Mouse (Mus musculus) liver, embryonic 14.5 days (tissue): ENCODE data around the gene Kdm6a. TPM values are rescaled to one million over a fixed set of nuclear protein-coding genes. Genes with fewer than 3 reads are reported as not detected.

Source experiments
- ATAC-seq: fragments of 200-750 bp; cut with Nextera tagmentation; 2 replicates; pipeline ENCODE4 v1.8.0; 2017; ENCODE audit warnings: moderate number of reproducible peaks, mild to moderate bottlenecking, moderate library complexity; ENCODE audit not compliant: insufficient read depth
- DNase-seq, 3 experiments: peaks; one replicate each; pipeline ENCODE4 v3.0.0-alpha.2; 2012 to 2013; ENCODE audit warnings: low read depth in 3 of 3, low spot score in 3 of 3
- H3K27ac ChIP-seq: fragments of 300-500 bp; sonication (generic); 2 replicates; pipeline ENCODE4 v1.5.1; 2014; ENCODE audit warnings: moderate library complexity, mild to moderate bottlenecking, control low read depth, inconsistent platforms
- H3K27me3 ChIP-seq: fragments of 300-500 bp; sonication (generic); 2 replicates; pipeline ENCODE4 v1.6.1; 2014; ENCODE audit warnings: mild to moderate bottlenecking, low read length, moderate library complexity; ENCODE audit not compliant: control insufficient read depth, insufficient read depth
- H3K36me3 ChIP-seq: fragments of 300-500 bp; sonication (generic); replicated peaks from 2 replicates; pipeline ENCODE4 v1.6.1; 2014; ENCODE audit warnings: low read depth; ENCODE audit not compliant: control insufficient read depth, insufficient read depth
- H3K4me1 ChIP-seq, 2 experiments: fragments of 200-500 bp in 1 of 2; fragments of 300-500 bp in 1 of 2; sonication (generic) in 1 of 2; replicated peaks; 2 replicates each; pipeline ENCODE4 v1.6.1; 2012 to 2014; ENCODE audit warnings: antibody characterized with exemption in 1 of 2, inconsistent platforms in 1 of 2, low read length in 1 of 2; ENCODE audit not compliant: control insufficient read depth in 2 of 2, insufficient read depth in 2 of 2
- H3K4me2 ChIP-seq: fragments of 300-500 bp; sonication (generic); 2 replicates; pipeline ENCODE4 v1.6.1; 2014; ENCODE audit warnings: low read depth, mild to moderate bottlenecking, control low read depth, moderate library complexity
- H3K4me3 ChIP-seq, 2 experiments: fragments of 200-500 bp in 1 of 2; fragments of 300-500 bp in 1 of 2; sonication (generic) in 1 of 2; 2 replicates each; pipeline ENCODE4 v1.5.1; 2012 to 2014; ENCODE audit warnings: low read depth in 2 of 2, low read length in 2 of 2, mild to moderate bottlenecking in 2 of 2, control low read depth in 1 of 2, inconsistent platforms in 1 of 2, moderate library complexity in 1 of 2; ENCODE audit not compliant: insufficient read depth in 1 of 2
- H3K9ac ChIP-seq: fragments of 300-500 bp; sonication (generic); replicated peaks from 2 replicates; pipeline ENCODE4 v1.6.1; 2014; ENCODE audit warnings: mild to moderate bottlenecking, control low read depth, moderate library complexity
- H3K9me3 ChIP-seq: fragments of 300-500 bp; sonication (generic); 2 replicates; pipeline ENCODE4 v1.6.1; 2016; ENCODE audit warnings: low read length, mixed read lengths; ENCODE audit not compliant: control insufficient read depth
- CTCF ChIP-seq: IDR thresholded peaks from 2 replicates; pipeline ENCODE4 v1.5.1; 2016; ENCODE audit warnings: antibody characterized with exemption, low read depth, control low read depth
- EP300 ChIP-seq: IDR thresholded peaks from 2 replicates; pipeline ENCODE4 v1.6.1; 2016; ENCODE audit warnings: antibody characterized with exemption, low read depth
- WGBS: fragments of 180-500 bp; shearing (Covaris S2); extraction: QIAGEN DNeasy Blood & Tissue Kit; methylation state at CpG from one replicate; pipeline ENCODE4 v1.1.7; 2014; ENCODE audit not compliant: insufficient replicate concordance; 5-methylcytosine and 5-hydroxymethylcytosine counted together
- polyA plus RNA-seq, 2 experiments: library from polyadenylated mRNA; depleted of rRNA in 1 of 2; stranded (reverse) in 1 of 2; unstranded in 1 of 2; fragments of >200 nt; fragmentation: Nextera tagmentation in 1 of 2; extraction: Ambion mirVana in 1 of 2; gene quantifications; 2 replicates each; pipeline versions ENCODE4 v1.2.1 to v1.2.3; 2012 to 2014

Kdm6a gene
- polyA plus RNA-seq, 2 experiments = 11.1 to 13.3 TPM

DNA sequence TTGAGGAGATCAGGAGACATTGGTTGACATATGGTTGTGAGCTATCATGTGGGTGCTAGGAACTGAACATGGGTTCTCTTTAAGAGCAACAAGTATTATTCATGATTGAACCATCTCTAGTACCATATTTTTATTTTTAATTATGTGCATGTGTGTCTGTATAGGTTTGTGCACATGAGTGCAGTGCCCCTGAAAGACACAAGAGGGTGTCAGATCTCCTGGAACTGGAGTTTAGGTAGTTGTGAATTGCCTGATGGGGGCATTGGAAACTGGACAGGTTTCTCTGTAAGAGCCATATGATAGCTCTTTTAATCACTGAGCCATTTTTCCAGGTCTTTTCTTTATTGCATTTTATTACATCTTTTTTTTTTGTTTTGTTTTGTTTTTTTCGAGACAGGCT, 6.6 kb downstream of the Kdm6a start:
- Histone ChIP-seq H3K4me3 (no peak overlapping the region), H3K4me2 (no peak overlapping the region), H3K9ac (no peak overlapping the region), H3K9me3 (no peaks in the 10 kb centered on the region), H3K36me3 (no peaks in the 10 kb centered on the region), H3K27ac (no peak overlapping the region), H3K27me3 (no peaks in the 10 kb centered on the region), H3K4me1 (peaks cover 0 to 3% of the 10 kb centered on the region in 2 experiments; a peak in 1 of 4 replicates)
- TF ChIP-seq CTCF (peak; percentile 38), EP300 (no peak)
- no peak for DNase-seq
- 68% methylated on average over 1 of the region's 1 CpGs for WGBS
- ATAC-seq = no peak

DNA sequence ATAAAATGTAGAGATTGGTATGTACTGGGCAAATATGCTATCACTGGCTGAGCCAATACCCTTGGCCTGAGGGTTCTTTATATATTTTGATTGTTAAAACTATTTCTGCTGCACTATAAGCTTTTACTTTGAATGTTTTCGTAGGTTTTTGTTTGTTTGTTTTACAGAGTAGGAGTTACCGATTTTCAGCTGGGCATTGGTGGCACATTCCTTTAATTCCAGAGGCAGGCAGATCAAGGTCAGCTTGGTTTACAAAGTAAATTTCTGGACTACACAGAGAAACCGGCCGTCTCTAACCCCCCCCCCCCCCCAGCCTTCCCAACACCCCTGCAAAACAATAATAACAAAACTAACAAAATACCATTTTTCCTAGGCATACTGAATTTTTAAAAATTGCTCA, 12.5 kb downstream of the Kdm6a start:
- DNase-seq = no peak
- no peak for TF ChIP-seq CTCF
- no peak for TF ChIP-seq EP300

DNA sequence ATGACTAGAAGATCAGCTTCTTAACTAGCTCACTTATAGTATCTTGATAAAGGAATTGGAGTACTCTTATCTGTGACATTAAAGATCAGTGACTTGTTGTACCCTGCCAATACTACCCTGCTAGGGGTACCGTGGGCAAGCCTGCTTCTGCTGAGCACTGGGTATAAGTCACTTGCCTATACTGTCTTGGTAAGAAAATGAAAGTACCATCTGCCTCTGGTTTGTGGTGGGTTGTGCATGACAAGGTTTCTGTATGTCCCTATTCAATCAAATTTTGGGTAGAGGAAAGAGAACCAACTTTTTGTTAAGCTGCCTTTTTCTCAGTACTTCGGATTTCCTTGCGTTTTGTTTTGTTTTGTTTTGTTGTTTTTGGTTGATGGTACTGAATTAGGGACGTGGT, 15.4 kb downstream of the Kdm6a start:
- Histone ChIP-seq H3K27me3 (no peaks in the 10 kb centered on the region), H3K4me2 (no peak overlapping the region), H3K9ac (no peak overlapping the region), H3K9me3 (no peaks in the 10 kb centered on the region), H3K4me1 (peaks cover 7 to 16% of the 10 kb centered on the region in 2 experiments), H3K36me3 (no peaks in the 10 kb centered on the region), H3K4me3 (no peak overlapping the region), H3K27ac (no peak overlapping the region)
- TF ChIP-seq EP300 (no peak), CTCF (no peak)
- DNase-seq (no peak), ATAC-seq (no peak)
- WGBS = 76% methylated on average over 4 of the region's 4 CpGs

More for the DNA sequence above, 12.5 kb downstream of the Kdm6a start:
- no peak overlapping the region for H3K4me3 ChIP-seq
- no peaks in the 10 kb centered on the region for H3K36me3 ChIP-seq
- no peaks in the 10 kb centered on the region for H3K27me3 ChIP-seq
- H3K4me1 ChIP-seq = peaks cover 7 to 14% of the 10 kb centered on the region in 2 experiments
- H3K9ac ChIP-seq = no peak overlapping the region
- no peak overlapping the region for H3K4me2 ChIP-seq
- no peaks in the 10 kb centered on the region for H3K9me3 ChIP-seq
- WGBS = 68% methylated on average over 4 of the region's 4 CpGs
- H3K27ac ChIP-seq = no peak overlapping the region
- ATAC-seq = no peak

GRCm38 (mm10) chrX:18179492-18179891, 17.1 kb downstream of the Kdm6a start:
- H3K4me1 ChIP-seq = peaks cover 7 to 16% of the 10 kb centered on the region in 2 experiments
- ATAC-seq = peak; percentile 72
- DNase-seq = no peak
- no peak overlapping the region for H3K27ac ChIP-seq
- no peak overlapping the region for H3K9ac ChIP-seq
- no peaks in the 10 kb centered on the region for H3K27me3 ChIP-seq
- peak; percentile 79 for TF ChIP-seq EP300
- TF ChIP-seq CTCF = no peak
- no peak overlapping the region for H3K4me3 ChIP-seq
- whole genome bisulfite sequencing = 0% methylated on average over 1 of the region's 1 CpGs
- H3K9me3 ChIP-seq = no peaks in the 10 kb centered on the region
- no peaks in the 10 kb centered on the region for H3K36me3 ChIP-seq
- no peak overlapping the region for H3K4me2 ChIP-seq

- no peak for TF ChIP-seq EP300
- no peak for TF ChIP-seq CTCF
- Histone ChIP-seq H3K27me3 (no peaks in the 10 kb centered on the region), H3K9ac (no peak overlapping the region), H3K4me2 (no peak overlapping the region), H3K36me3 (no peaks in the 10 kb centered on the region), H3K9me3 (no peaks in the 10 kb centered on the region), H3K27ac (no peak overlapping the region), H3K4me1 (peaks cover 0 to 13% of the 10 kb centered on the region in 2 experiments; a peak in 2 of 4 replicates), H3K4me3 (no peak overlapping the region)
- ATAC-seq (no peak), DNase-seq (no peak)
Observed at GRCm38 (mm10) chrX:18187203-18187602, 24.8 kb downstream of the Kdm6a start.
